Mouse (Mus musculus): ENCODE data around the gene Slc1a1.

Gene Slc1a1

GRCm38 (mm10) chr19:28917839-28918238 lies 83.0 kb downstream of the Slc1a1 start:
- no peak for DNase-seq

DNA sequence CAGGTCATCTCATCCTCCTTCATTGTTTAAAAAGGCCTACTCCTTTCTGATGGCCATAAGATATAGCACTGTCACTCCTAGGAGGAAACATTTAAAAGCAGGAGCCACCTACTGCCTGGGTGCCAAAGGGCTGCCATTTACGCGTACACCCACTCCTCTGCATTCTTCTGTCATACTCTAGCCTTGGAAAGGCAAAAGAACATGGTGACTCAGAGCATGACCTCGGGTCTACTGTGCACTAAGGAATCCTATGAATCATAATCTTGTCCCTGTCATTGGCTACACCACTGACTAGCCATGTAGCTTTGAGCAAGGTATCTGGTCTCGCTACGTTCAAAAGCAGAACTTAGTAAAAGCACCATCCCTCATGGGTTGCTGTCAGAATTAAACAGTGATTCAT lies 91.5 kb downstream of the Slc1a1 start:
- no peak for DNase-seq

GRCm38 (mm10) chr19:28927396-28927795 lies 92.5 kb downstream of the Slc1a1 start:
- no peak for DNase-seq

GRCm38 (mm10) chr19:28929034-28929433 lies 94.2 kb downstream of the Slc1a1 start:
- no peak for DNase-seq

- DNase-seq = no peak
Observed at GRCm38 (mm10) chr19:28934897-28935296, 100.0 kb downstream of the Slc1a1 start.

GRCm38 (mm10) chr19:28940135-28940874 lies 105.5 kb downstream of the Slc1a1 start:
- no peak for DNase-seq

GRCm38 (mm10) chr19:28941271-28941670 lies 106.4 kb downstream of the Slc1a1 start:
- no peak for DNase-seq

DNA sequence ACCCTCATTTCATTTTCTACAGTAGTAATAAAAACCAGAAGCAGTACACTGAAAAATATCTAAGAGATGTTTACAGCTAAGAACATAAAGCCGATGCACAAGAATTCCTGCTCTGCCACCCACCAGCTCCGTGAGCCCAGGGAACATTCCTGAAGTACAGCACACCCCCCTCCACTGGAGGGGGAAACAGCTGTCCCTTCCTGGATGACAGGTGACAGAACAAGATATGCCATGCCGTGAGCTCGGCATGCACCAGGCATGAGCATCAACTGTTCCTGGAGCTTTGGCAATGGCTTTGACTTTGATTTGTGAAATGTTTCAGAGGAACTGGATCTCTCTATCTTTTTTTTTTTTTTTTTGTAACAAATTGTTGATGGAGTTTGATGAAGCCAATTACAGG lies 111.9 kb downstream of the Slc1a1 start:
- no peak for DNase-seq

- DNase-seq = no peak
Observed at GRCm38 (mm10) chr19:28947311-28947710, 112.5 kb downstream of the Slc1a1 start.

- no peak for DNase-seq
Observed at GRCm38 (mm10) chr19:28951251-28951650, 116.4 kb downstream of the Slc1a1 start.

DNA sequence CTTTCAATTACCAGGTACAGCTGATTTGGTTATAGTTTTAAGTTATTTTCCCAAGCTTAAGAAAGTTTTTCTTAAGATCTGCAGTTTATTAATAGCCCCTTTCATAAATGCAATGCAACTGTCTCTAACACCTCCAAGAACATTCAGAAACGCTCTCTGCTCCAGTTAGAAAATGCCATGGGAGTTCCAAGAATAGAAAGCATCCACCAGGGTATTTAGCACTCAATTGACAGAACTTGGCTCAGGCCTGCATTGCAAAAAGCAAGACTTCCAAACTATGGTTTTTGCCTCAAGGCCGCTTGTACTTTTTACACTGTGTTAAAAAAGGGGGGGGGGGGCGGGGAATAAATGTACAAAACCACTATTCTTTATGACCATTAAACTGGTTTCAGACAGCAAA lies 128.3 kb downstream of the Slc1a1 start:
- DNase-seq = no peak

GRCm38 (mm10) chr19:28963513-28963841 lies 128.6 kb downstream of the Slc1a1 start:
- no peak for DNase-seq
